Mouse (Mus musculus) liver, postnatal 0 days (tissue): ENCODE results near the gene Eef1e1. TPM values are rescaled to one million over a fixed set of nuclear protein-coding genes. Genes with fewer than 3 reads are reported as not detected.

Source experiments
- ATAC-seq: fragments of 200-750 bp; cut with Nextera tagmentation; 2 replicates; pipeline ENCODE4 v1.8.0; 2017; ENCODE audit warnings: mild to moderate bottlenecking, moderate library complexity
- DNase-seq: peaks from one replicate; pipeline ENCODE4 v3.0.0-alpha.2; 2016
- H3K27ac ChIP-seq: fragments of 300-500 bp; sonication (generic); 2 replicates; pipeline ENCODE4 v1.5.1; 2014; ENCODE audit warnings: antibody characterized with exemption, moderate library complexity, mild to moderate bottlenecking, low read depth
- H3K27me3 ChIP-seq: fragments of 300-500 bp; sonication (generic); 2 replicates; pipeline ENCODE4 v1.6.1; 2014; ENCODE audit warnings: low read length, control low read depth, mixed read lengths; ENCODE audit not compliant: insufficient read depth
- H3K36me3 ChIP-seq: fragments of 300-500 bp; sonication (generic); replicated peaks from 2 replicates; pipeline ENCODE4 v1.6.1; 2014; ENCODE audit warnings: mild to moderate bottlenecking, control low read depth, low read length, moderate library complexity, mixed read lengths; ENCODE audit not compliant: insufficient read depth
- H3K4me1 ChIP-seq: fragments of 300-500 bp; sonication (generic); 2 replicates; pipeline ENCODE4 v1.6.1; 2014; ENCODE audit warnings: antibody characterized with exemption, mild to moderate bottlenecking, control low read depth; ENCODE audit not compliant: insufficient read depth
- H3K4me2 ChIP-seq: fragments of 300-500 bp; sonication (generic); 2 replicates; pipeline ENCODE4 v1.6.1; 2014; ENCODE audit warnings: low read depth, mild to moderate bottlenecking, low read length, moderate library complexity, mixed read lengths
- H3K4me3 ChIP-seq: fragments of 300-500 bp; sonication (generic); 2 replicates; pipeline ENCODE4 v1.5.1; 2014; ENCODE audit warnings: low read depth, low read length
- H3K9ac ChIP-seq: fragments of 300-500 bp; sonication (generic); replicated peaks from 2 replicates; pipeline ENCODE4 v1.6.1; 2014; ENCODE audit warnings: mild to moderate bottlenecking, moderate library complexity
- H3K9me3 ChIP-seq: fragments of 300-500 bp; sonication (generic); 2 replicates; pipeline ENCODE4 v1.6.1; 2016; ENCODE audit warnings: mild to moderate bottlenecking, control low read depth, low read length, mixed read lengths
- CTCF ChIP-seq: sonication (generic); IDR thresholded peaks from 2 replicates; pipeline ENCODE4 v1.5.1; 2016; ENCODE audit warnings: antibody characterized with exemption, low read depth
- EP300 ChIP-seq: IDR thresholded peaks from 2 replicates; pipeline ENCODE4 v1.6.1; 2016; ENCODE audit warnings: antibody characterized with exemption, low read depth, mild to moderate bottlenecking
- WGBS: fragments of 180-500 bp; shearing (Covaris S2); extraction: QIAGEN DNeasy Blood & Tissue Kit; methylation state at CpG from one replicate; pipeline ENCODE4 v1.1.7; 2014; ENCODE audit not compliant: insufficient replicate concordance; 5-methylcytosine and 5-hydroxymethylcytosine counted together
- polyA plus RNA-seq: library from polyadenylated mRNA; unstranded; fragments of >200 nt; fragmentation: Nextera tagmentation; extraction: Ambion mirVana; gene quantifications from 2 replicates; pipeline ENCODE4 v1.2.1, GENCODE M21; 2015

Gene Eef1e1
- polyA plus RNA-seq, 1 experiment from 2014 or later: 25.5 TPM

DNA sequence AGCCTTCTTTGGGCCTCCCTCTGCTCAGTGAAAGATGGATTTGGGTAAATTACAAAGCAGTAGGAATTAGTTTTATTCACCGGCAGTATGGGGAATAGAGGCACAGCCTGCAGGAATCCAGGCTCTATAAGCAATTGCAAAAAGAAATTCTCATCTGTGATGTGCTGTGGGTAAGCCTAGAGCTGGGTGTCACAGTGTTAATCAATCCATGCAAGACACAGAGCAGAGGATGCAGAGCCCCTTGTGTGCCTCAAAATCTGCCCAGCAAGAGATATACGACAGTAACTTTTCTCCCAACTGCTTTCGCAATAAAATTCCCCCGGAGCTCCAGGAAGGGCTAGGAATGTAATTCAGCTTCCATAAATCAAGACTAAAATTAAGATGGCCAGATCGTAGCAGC lies 17.4 kb downstream of the Eef1e1 start:
- DNase-seq (no peak), ATAC-seq (no peak)
- H3K9me3 ChIP-seq: no peaks in the 10 kb centered on the region
- 82% methylated on average over 5 of the region's 5 CpGs for WGBS
- H3K27ac ChIP-seq: no peak overlapping the region
- H3K4me1 ChIP-seq: no peaks in the 10 kb centered on the region
- peaks cover 21% of the 10 kb centered on the region for H3K36me3 ChIP-seq
- H3K4me2 ChIP-seq: no peak overlapping the region
- no peak overlapping the region for H3K9ac ChIP-seq
- no peak for TF ChIP-seq CTCF
- no peak for TF ChIP-seq EP300
- H3K4me3 ChIP-seq: no peak overlapping the region
- no peaks in the 10 kb centered on the region for H3K27me3 ChIP-seq

DNA sequence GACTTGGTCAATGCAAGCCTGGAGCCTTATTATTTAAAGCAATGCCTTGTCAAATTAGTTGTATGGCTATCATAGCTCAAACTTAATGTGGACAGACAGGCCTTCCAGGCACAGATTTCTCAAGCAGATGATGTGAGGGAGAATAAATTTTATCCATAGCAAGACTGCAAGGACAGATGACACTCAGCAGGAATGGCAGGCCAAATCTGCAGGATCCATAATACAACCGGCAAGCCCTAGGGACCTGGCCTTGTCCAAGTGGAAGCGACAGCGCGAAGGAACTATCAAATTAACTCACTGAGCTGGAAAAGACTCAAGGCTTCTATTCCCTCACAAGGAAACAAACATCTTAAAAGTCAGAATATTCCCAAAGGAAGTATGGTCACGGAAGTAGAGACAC lies 17.9 kb downstream of the Eef1e1 start:
- Histone ChIP-seq H3K4me3 (no peak overlapping the region), H3K9ac (no peak overlapping the region), H3K36me3 (peaks cover 19% of the 10 kb centered on the region), H3K27me3 (no peaks in the 10 kb centered on the region), H3K4me2 (no peak overlapping the region), H3K9me3 (no peaks in the 10 kb centered on the region), H3K4me1 (no peaks in the 10 kb centered on the region), H3K27ac (no peak overlapping the region)
- DNase-seq: no peak
- no peak for ATAC-seq
- 93% methylated on average over 5 of the region's 5 CpGs for WGBS
- TF ChIP-seq CTCF (no peak), EP300 (no peak)

DNA sequence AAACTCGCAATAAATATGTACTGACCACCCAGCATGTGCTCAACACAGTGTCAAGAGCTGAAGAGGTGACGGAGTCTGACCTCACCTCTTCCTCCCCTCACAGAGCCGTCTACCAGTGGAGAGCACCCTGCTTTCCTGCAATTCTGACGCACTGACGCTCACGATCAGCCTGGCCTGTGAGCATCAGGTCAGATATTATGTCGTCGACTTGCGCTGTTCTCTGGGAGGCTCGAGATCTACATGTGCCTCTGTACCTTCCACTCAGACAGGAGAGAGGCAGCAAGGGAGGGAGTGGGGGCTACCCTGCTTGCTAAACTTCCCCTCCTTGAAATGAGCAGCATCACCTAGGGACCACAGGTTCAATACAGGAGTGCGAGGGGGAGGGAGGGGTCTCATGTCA lies 20.2 kb downstream of the Eef1e1 start:
- Histone ChIP-seq H3K36me3 (peaks cover 3% of the 10 kb centered on the region), H3K4me2 (no peak overlapping the region), H3K4me3 (no peak overlapping the region), H3K27ac (no peak overlapping the region), H3K9ac (no peak overlapping the region), H3K27me3 (no peaks in the 10 kb centered on the region), H3K9me3 (no peaks in the 10 kb centered on the region), H3K4me1 (peaks cover 9% of the 10 kb centered on the region)
- ATAC-seq: no peak
- TF ChIP-seq CTCF: no peak
- no peak for TF ChIP-seq EP300
- no peak for DNase-seq
- 65% methylated on average over 11 of the region's 11 CpGs for WGBS

DNA sequence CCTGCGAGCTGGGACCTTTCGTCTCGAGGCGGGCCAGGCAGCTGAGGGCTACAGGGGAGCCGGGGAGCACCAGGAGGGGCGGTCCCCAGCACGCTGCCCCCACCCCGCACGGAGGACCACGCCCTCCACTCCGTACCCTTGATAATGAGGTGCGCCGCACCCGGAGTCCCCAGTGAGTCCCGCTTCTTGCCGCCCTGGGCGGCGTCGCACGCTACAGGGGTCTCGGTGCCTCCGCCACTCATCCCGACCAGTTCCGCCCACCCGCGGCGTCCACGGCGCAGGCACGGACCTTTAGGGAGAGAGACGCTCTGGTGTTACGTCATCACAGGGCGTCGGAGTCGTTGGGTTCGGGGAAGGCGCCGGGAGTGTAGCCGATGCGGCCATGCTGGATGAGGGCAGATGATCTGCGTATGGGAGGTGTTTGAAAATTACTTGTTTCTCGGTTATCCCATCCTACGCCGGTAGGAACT lies 24.0 kb downstream of the Eef1e1 start, which contains the start of gene Bloc1s5:
Gene Bloc1s5 (minus strand): TSS at position 310 of the 470 bp plus-strand sequence.
- no peaks in the 10 kb centered on the region for H3K27me3 ChIP-seq
- DNase-seq (peak; percentile 96), ATAC-seq (peak; percentile 91)
- TF ChIP-seq CTCF (no peak), EP300 (peak; percentile 55; the same call in 1 of the 2 replicates)
- no peaks in the 10 kb centered on the region for H3K9me3 ChIP-seq
- H3K9ac ChIP-seq: peak within 1 kb of the TSS; percentile 76
- peak within 1 kb of the TSS; percentile 79 for H3K4me3 ChIP-seq
- under 1% methylated on average over 44 of the region's 44 CpGs for WGBS
- H3K4me1 ChIP-seq: peaks cover 31% of the 10 kb centered on the region
- H3K4me2 ChIP-seq: peak within 1 kb of the TSS; percentile 77
- peak within 1 kb of the TSS; percentile 86 for H3K27ac ChIP-seq
- peaks cover 6% of the 10 kb centered on the region; the same call in 1 of the 2 replicates for H3K36me3 ChIP-seq

DNA sequence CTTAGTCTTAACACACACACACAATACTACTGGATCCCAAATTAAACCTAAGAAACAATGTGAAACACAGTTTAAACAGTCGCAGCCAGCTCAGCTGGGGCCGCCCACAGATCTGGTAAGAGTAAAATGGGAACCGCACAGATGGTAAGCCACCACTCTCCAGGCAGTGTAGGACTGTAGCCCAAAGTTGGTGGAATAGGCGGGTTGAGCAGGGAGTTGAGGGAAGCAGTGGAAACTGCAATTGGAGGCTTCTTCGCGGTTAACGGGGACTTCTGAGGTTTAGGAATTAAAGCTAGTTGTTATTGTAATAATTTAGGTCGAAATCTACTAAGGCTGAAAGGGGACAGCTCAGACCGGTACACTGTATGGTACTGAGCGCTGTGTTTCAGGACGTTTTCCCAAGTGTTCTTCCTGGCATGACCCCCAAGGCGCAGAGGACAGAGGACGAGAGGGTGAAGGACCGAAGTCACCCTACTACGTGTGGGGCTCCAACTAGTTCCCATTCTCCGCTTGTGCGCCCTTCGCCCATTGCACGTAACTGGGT lies 24.5 kb downstream of the Eef1e1 start:
- no peaks in the 10 kb centered on the region for H3K27me3 ChIP-seq
- peak overlapping the region; percentile 79 for H3K4me3 ChIP-seq
- peak overlapping the region; percentile 77 for H3K4me2 ChIP-seq
- H3K9ac ChIP-seq: peak overlapping the region; percentile 76
- ATAC-seq (peak; percentile 57), DNase-seq (no peak)
- TF ChIP-seq EP300 (no peak), CTCF (no peak)
- H3K27ac ChIP-seq: peak overlapping the region; percentile 86
- no peaks in the 10 kb centered on the region for H3K9me3 ChIP-seq
- peaks cover 6% of the 10 kb centered on the region; the same call in 1 of the 2 replicates for H3K36me3 ChIP-seq
- under 1% methylated on average over 19 of the region's 19 CpGs for WGBS
- H3K4me1 ChIP-seq: peaks cover 31% of the 10 kb centered on the region

DNA sequence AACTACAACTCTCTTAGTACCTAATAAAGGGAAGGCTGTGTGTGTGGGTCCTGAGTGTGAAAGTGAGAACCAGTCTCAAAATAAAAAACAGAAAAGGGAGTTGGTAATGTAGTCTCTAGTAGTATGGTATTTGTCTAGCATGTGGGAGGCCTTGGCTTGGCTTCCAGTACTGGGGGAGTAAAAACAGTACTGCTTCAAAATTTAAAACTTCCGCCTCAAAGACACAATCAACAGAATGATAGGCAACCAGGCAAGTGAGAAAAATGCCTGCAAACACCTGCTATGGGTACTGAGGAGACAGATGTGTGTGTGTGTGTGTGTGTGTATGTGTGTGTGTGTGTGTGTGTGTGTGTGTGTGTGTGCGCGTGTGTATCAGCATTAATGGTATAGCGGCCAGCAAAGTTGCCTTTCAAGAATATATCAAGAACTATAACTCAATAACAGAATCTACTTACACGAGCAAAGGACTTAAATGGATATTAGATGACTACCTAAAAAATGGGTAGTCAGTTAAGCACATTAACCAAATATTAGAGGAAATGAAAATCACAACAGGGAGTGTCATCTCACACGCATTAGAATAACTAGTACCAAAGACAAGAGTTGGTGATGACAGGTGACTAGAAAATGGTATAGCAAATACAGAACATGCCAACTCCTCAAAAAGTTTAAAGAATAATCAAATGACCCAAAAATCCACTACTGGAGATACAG lies 25.4 kb downstream of the Eef1e1 start:
- TF ChIP-seq EP300 (no peak), CTCF (no peak)
- DNase-seq: no peak
- H3K4me2 ChIP-seq: peak overlapping the region; percentile 77
- peak overlapping the region; percentile 79 for H3K4me3 ChIP-seq
- H3K27ac ChIP-seq: peak overlapping the region; percentile 86
- H3K9me3 ChIP-seq: no peaks in the 10 kb centered on the region
- ATAC-seq: no peak
- 74% methylated on average over 6 of the region's 6 CpGs for WGBS
- H3K36me3 ChIP-seq: peaks cover 6% of the 10 kb centered on the region; the same call in 1 of the 2 replicates
- H3K27me3 ChIP-seq: no peaks in the 10 kb centered on the region
- H3K4me1 ChIP-seq: peaks cover 31% of the 10 kb centered on the region
- peak overlapping the region; percentile 76; the same call in 1 of the 2 replicates for H3K9ac ChIP-seq
